In genomic region chr9:104262016-104262762, GRCm38 (mm10) we compare ENCODE assay signal across 8 mouse cellular contexts. TPM values are rescaled to one million over a fixed set of nuclear protein-coding genes. Genes with fewer than 3 reads are reported as not detected.
DNase-seq lines count a peak whose midpoint lies in the region; ATAC-seq and TF ChIP-seq lines count a peak whose summit lies in the region.

No protein-coding gene starts in this region.

- TF ChIP-seq CTCF in layer of hippocampus, adult 2 months (conservative IDR thresholded peaks at IDR 0.05): no peak

- H3K27me3 ChIP-seq in embryonic facial prominence, embryonic 13.5 days: no peaks in the 10 kb centered on the region
- H3K27me3 ChIP-seq in hindbrain, embryonic 15.5 days: no peaks in the 10 kb centered on the region
- H3K27me3 ChIP-seq in limb, embryonic 15.5 days: no peaks in the 10 kb centered on the region
- no peaks in the 10 kb centered on the region; the same call in 1 of the 2 replicates for H3K27me3 ChIP-seq in midbrain, embryonic 16.5 days (ENCODE audit: control insufficient read depth, insufficient read depth, low read depth, low read length)

- H3K4me1 ChIP-seq in embryonic facial prominence, embryonic 13.5 days: peaks cover 21% of the 10 kb centered on the region
- peaks cover 30% of the 10 kb centered on the region for H3K4me1 ChIP-seq in hindbrain, embryonic 15.5 days (replicated peaks)
- peaks cover 19% of the 10 kb centered on the region for H3K4me1 ChIP-seq in limb, embryonic 15.5 days
- peaks cover 19% of the 10 kb centered on the region for H3K4me1 ChIP-seq in midbrain, embryonic 16.5 days (ENCODE audit: control insufficient read depth, insufficient read depth, low read length)

- peak overlapping the region; percentile 88 for H3K4me3 ChIP-seq in layer of hippocampus, adult 2 months
- peak overlapping the region; percentile 93 for H3K4me3 ChIP-seq in embryonic facial prominence, embryonic 13.5 days
- H3K4me3 ChIP-seq in hindbrain, embryonic 15.5 days: peak overlapping the region; percentile 70
- peak overlapping the region; percentile 100 for H3K4me3 ChIP-seq in limb, embryonic 15.5 days
- H3K4me3 ChIP-seq in midbrain, embryonic 16.5 days (ENCODE audit: low read depth, low read length): peak overlapping the region; percentile 94

- WGBS in embryonic facial prominence, embryonic 13.5 days: under 1% methylated on average over 43 of the region's 46 CpGs
- under 1% methylated on average over 46 of the region's 46 CpGs for WGBS in hindbrain, embryonic 15.5 days
- WGBS in limb, embryonic 15.5 days: under 1% methylated on average over 46 of the region's 46 CpGs
- WGBS in midbrain, embryonic 16.5 days: under 1% methylated on average over 41 of the region's 46 CpGs

- H3K4me2 ChIP-seq in embryonic facial prominence, embryonic 13.5 days: peak overlapping the region; percentile 85
- H3K4me2 ChIP-seq in hindbrain, embryonic 15.5 days: peak overlapping the region; percentile 89
- peak overlapping the region; percentile 67 for H3K4me2 ChIP-seq in limb, embryonic 15.5 days
- peak overlapping the region; percentile 96 for H3K4me2 ChIP-seq in midbrain, embryonic 16.5 days (ENCODE audit: low read length)

- H3K27ac ChIP-seq in layer of hippocampus, adult 2 months: peak overlapping the region; percentile 94
- H3K27ac ChIP-seq in embryonic facial prominence, embryonic 13.5 days: peak overlapping the region; percentile 91
- H3K27ac ChIP-seq in hindbrain, embryonic 15.5 days (replicated peaks): peak overlapping the region; percentile 92
- peak overlapping the region; percentile 91 for H3K27ac ChIP-seq in limb, embryonic 15.5 days
- peak overlapping the region; percentile 92 for H3K27ac ChIP-seq in midbrain, embryonic 16.5 days (ENCODE audit: low read length)

- peak overlapping the region; percentile 93 for H3K9ac ChIP-seq in embryonic facial prominence, embryonic 13.5 days
- H3K9ac ChIP-seq in hindbrain, embryonic 15.5 days: peak overlapping the region; percentile 77
- H3K9ac ChIP-seq in limb, embryonic 15.5 days: peak overlapping the region; percentile 90
- H3K9ac ChIP-seq in midbrain, embryonic 16.5 days (ENCODE audit: low read depth, low read length): peak overlapping the region; percentile 94

- DNase-seq in layer of hippocampus, adult 2 months (ENCODE audit: low spot score in 2 of 2): peak; percentile 23 to 25
- DNase-seq in layer of hippocampus, adult 8-10 months (ENCODE audit: low spot score in 2 of 2): no peak
- DNase-seq in Muller cell, postnatal 12 days (ENCODE audit: inconsistent ontology term): peak; percentile 68
- DNase-seq in spleen, adult 12 weeks (ENCODE audit: low spot score): no peak

- H3K36me3 ChIP-seq in embryonic facial prominence, embryonic 13.5 days: no peaks in the 10 kb centered on the region
- H3K36me3 ChIP-seq in hindbrain, embryonic 15.5 days: no peaks in the 10 kb centered on the region
- no peaks in the 10 kb centered on the region for H3K36me3 ChIP-seq in limb, embryonic 15.5 days
- H3K36me3 ChIP-seq in midbrain, embryonic 16.5 days (ENCODE audit: control insufficient read depth, insufficient read depth, low read length): no peaks in the 10 kb centered on the region

- no peaks in the 10 kb centered on the region for H3K9me3 ChIP-seq in embryonic facial prominence, embryonic 13.5 days
- no peaks in the 10 kb centered on the region for H3K9me3 ChIP-seq in hindbrain, embryonic 15.5 days
- no peaks in the 10 kb centered on the region for H3K9me3 ChIP-seq in limb, embryonic 15.5 days
- H3K9me3 ChIP-seq in midbrain, embryonic 16.5 days (replicated peaks; ENCODE audit: control insufficient read depth, low read length, poor library complexity, severe bottlenecking): no peaks in the 10 kb centered on the region

- no peak; the same call in 1 of the 2 replicates for ATAC-seq in embryonic facial prominence, embryonic 13.5 days (ENCODE audit: insufficient number of reproducible peaks, insufficient read depth, low FRiP score, low TSS enrichment, low read depth)
- peak; percentile 71 for ATAC-seq in hindbrain, embryonic 15.5 days (ENCODE audit: low FRiP score, low read depth)
- peak; percentile 49 for ATAC-seq in limb, embryonic 15.5 days (ENCODE audit: insufficient number of reproducible peaks, low FRiP score, low TSS enrichment, low read depth)
- peak; percentile 57 for ATAC-seq in midbrain, embryonic 16.5 days

RNA-seq across cellular contexts. Expression of gene Dnajc13, which starts 0.5 kb away (rescaled TPM):
- total RNA-seq in layer of hippocampus, adult 2 months (2021): 10 to 100 TPM; 58.0 to 61.0 TPM
- 10 to 100 TPM; 62.6 to 72.7 (median 69.0) TPM for total RNA-seq in layer of hippocampus, adult 8-10 months (2022)
- polyA plus RNA-seq in embryonic facial prominence, embryonic 13.5 days (2015; fragmentation: Nextera tagmentation; extraction: Ambion mirVana): 19.7 and 23.3 TPM in 2 replicates
- polyA plus RNA-seq in hindbrain, embryonic 15.5 days (2015; fragmentation: Nextera tagmentation; extraction: Ambion mirVana): 17.7 and 22.6 TPM in 2 replicates
- polyA plus RNA-seq in limb, embryonic 15.5 days (2015; fragmentation: Nextera tagmentation; extraction: Ambion mirVana): 18.1 and 19.9 TPM in 2 replicates
- 20.0 and 21.0 TPM in 2 replicates for polyA plus RNA-seq in midbrain, embryonic 16.5 days (2015; fragmentation: Nextera tagmentation; extraction: Ambion mirVana)

Comparison
In these comparisons a context has a peak if more than half of its experiments do, and no peak if none do; other contexts are left out.
1. DNase-seq: peak in layer of hippocampus, adult 2 months (2 of 2) and Muller cell, postnatal 12 days (single experiment); none in layer of hippocampus, adult 8-10 months (0 of 2) and spleen, adult 12 weeks (single experiment).
2. Peak in every context shown above with its lines, with median percentiles within 50 percentile points of each other: H3K27ac ChIP-seq, H3K4me3 ChIP-seq, H3K4me2 ChIP-seq and H3K9ac ChIP-seq.